Mouse (Mus musculus) liver, embryonic 14.5 days (tissue): ENCODE results near the gene Kcnma1.

Experiments used
- CTCF ChIP-seq: IDR thresholded peaks from 2 replicates; pipeline ENCODE4 v1.5.1; 2016; ENCODE audit warnings: antibody characterized with exemption, low read depth, control low read depth
- EP300 ChIP-seq: IDR thresholded peaks from 2 replicates; pipeline ENCODE4 v1.6.1; 2016; ENCODE audit warnings: antibody characterized with exemption, low read depth

DNA sequence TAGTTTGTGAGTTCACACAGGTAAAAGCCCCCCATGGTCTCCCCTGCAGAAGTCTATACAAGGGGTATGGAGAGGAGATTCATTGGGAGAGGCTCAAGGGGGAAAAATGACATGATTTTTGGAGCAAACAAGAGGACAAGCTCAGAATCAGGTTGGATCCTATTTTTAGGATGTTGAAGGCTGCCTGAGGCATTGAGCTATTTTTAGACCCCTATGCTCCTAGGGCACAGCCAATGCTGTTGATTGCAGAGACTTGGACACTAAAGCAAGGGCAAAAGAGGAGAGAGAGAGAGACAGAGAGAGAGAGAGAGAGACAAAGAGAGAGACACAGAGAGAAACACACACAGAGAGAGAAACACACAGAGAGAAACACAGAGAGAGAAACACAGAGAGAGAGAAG, 770.4 kb downstream of the Kcnma1 start:
- TF ChIP-seq EP300 (no peak), CTCF (no peak)
